Mouse (Mus musculus): Measurements from ENCODE around the gene Lypd8.
"Not testable (repeated sequence)": the region's sequence is repeated elsewhere in the genome, so short reads cannot be mapped to it uniquely, and the experiment has no call there.

Lypd8 gene
- long read RNA-seq, experiment 1: 0 reads
- long read RNA-seq, experiment 2: 0 reads

GRCm38 (mm10) chr11:58378763-58379278 is at the start of gene Lypd8:
Lypd8 (plus strand) TSS chr11:58379043.
- intact Hi-C loops (cut with DNase I): no loop called here

GRCm38 (mm10) chr11:58329906-58330275 is 49.0 kb upstream of the Lypd8 start:
- intact Hi-C loops (cut with DNase I): loop anchor here (10.0 kb wide), 1 partner anchor 155 kb away; the partner anchor contains the start of gene Mrpl22

- intact Hi-C loops (cut with DNase I): loop anchor here (10.0 kb wide), 1 partner anchor 156 kb away; the partner anchor contains the start of gene Mrpl22
These were observed 48.3 kb upstream of the Lypd8 start, which contains the start of the genes Zfp672 and Sh3bp5l for GRCm38 (mm10) chr11:58330276-58331148. Zfp672 (minus strand) TSS chr11:58330339. Sh3bp5l (plus strand) TSS chr11:58330724.

GRCm38 (mm10) chr11:58331149-58331495 is 47.7 kb upstream of the Lypd8 start:
- intact Hi-C loops (cut with DNase I): loop anchor here (10.0 kb wide), 1 partner anchor 156 kb away; the partner anchor contains the start of gene Mrpl22

- intact Hi-C loops (cut with DNase I): loop anchor here (10.0 kb wide), 1 partner anchor 157 kb away; the partner anchor contains the start of gene Mrpl22
These were observed 47.3 kb upstream of the Lypd8 start for GRCm38 (mm10) chr11:58331546-58331945.

- intact Hi-C loops (cut with DNase I): loop anchor here (10.0 kb wide), 1 partner anchor 160 kb away; the partner anchor contains the start of gene Mrpl22
These were observed 44.1 kb upstream of the Lypd8 start for GRCm38 (mm10) chr11:58334746-58335145.

GRCm38 (mm10) chr11:58346745-58347144 is 32.1 kb upstream of the Lypd8 start:
- intact Hi-C loops (cut with DNase I): no loop called here

- intact Hi-C loops (cut with DNase I): no loop called here
These were observed 28.2 kb upstream of the Lypd8 start for GRCm38 (mm10) chr11:58350628-58351027.

- intact Hi-C loops (cut with DNase I): no loop called here
These were observed 27.7 kb upstream of the Lypd8 start for GRCm38 (mm10) chr11:58351179-58351578.

- intact Hi-C loops (cut with DNase I): no loop called here
These were observed 25.9 kb upstream of the Lypd8 start for GRCm38 (mm10) chr11:58352681-58353548.

GRCm38 (mm10) chr11:58353709-58354108 is 25.1 kb upstream of the Lypd8 start:
- intact Hi-C loops (cut with DNase I): no loop called here

- intact Hi-C loops (cut with DNase I): no loop called here
These were observed 24.4 kb upstream of the Lypd8 start for GRCm38 (mm10) chr11:58354476-58354875.

GRCm38 (mm10) chr11:58354927-58355326 is 23.9 kb upstream of the Lypd8 start:
- intact Hi-C loops (cut with DNase I): no loop called here

- intact Hi-C loops (cut with DNase I): no loop called here
These were observed 21.8 kb upstream of the Lypd8 start for GRCm38 (mm10) chr11:58357042-58357441.

GRCm38 (mm10) chr11:58357844-58358534 is 20.9 kb upstream of the Lypd8 start:
- intact Hi-C loops (cut with DNase I): no loop called here

GRCm38 (mm10) chr11:58362562-58362961 is 16.3 kb upstream of the Lypd8 start:
- intact Hi-C loops (cut with DNase I): not testable (repeated sequence)

GRCm38 (mm10) chr11:58364454-58364853 is 14.4 kb upstream of the Lypd8 start:
- intact Hi-C loops (cut with DNase I): no loop called here

- intact Hi-C loops (cut with DNase I): not testable (repeated sequence)
These were observed 12.7 kb upstream of the Lypd8 start for GRCm38 (mm10) chr11:58366191-58366590.

- intact Hi-C loops (cut with DNase I): no loop called here
These were observed 1.6 kb upstream of the Lypd8 start for GRCm38 (mm10) chr11:58377273-58377672.

GRCm38 (mm10) chr11:58377686-58378085 is 1.2 kb upstream of the Lypd8 start:
- intact Hi-C loops (cut with DNase I): no loop called here

- intact Hi-C loops (cut with DNase I): no loop called here
These were observed 673 bp downstream of the Lypd8 start for GRCm38 (mm10) chr11:58379516-58379915.

Data from adrenal gland (tissue).